Mouse (Mus musculus): ENCODE measurements around the gene Vsig8.

DNA sequence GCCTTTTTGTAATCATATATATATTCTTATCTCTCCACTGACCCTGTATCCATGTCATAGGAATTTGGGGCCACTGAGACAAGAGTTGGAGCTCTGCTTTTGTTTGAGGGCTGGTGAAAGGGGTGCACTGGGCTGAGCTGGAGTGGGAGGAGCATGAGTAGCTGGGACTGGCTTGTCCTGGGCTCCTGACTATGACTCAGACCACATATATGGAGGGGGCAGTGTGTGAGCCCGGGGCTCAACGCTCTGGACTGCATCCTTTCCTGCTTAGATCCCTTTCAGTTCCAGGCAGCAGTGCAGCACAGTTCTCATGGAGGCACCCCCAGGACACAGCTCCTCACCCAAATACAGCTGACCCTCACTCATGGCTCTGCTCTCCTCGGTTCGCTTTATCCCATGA lies 9.7 kb upstream of the Vsig8 start:
- TF ChIP-seq CTCF (IDR thresholded peaks at IDR 0.05; ENCODE audit: borderline replicate concordance, insufficient read depth, low read depth, low read length): no peak
- no peak for TF ChIP-seq POLR2A (IDR thresholded peaks at IDR 0.05; ENCODE audit: borderline replicate concordance, insufficient read depth, low read length)

All from cerebellum, adult 2 months (tissue).